Mouse (Mus musculus): ENCODE results near the gene Herc2.

- no peak for TF ChIP-seq CTCF (IDR thresholded peaks at IDR 0.05; ENCODE audit: extremely low read depth, insufficient read depth, insufficient read length, insufficient replicate concordance)
- no peak for TF ChIP-seq POLR2A (IDR thresholded peaks at IDR 0.05; ENCODE audit: low read depth, low read length)
Measured at GRCm38 (mm10) chr7:56010318-56011017, 39.5 kb upstream of the Herc2 start.

Data from spleen, adult 2 months (tissue).